Mouse (Mus musculus): ENCODE data around the gene Ctbp2. TPM values are rescaled to one million over a fixed set of nuclear protein-coding genes. Genes with fewer than 3 reads are reported as not detected.

Ctbp2 gene
- polyA plus RNA-seq, 1 experiment from 2014 or later, result 82.8 TPM

DNA sequence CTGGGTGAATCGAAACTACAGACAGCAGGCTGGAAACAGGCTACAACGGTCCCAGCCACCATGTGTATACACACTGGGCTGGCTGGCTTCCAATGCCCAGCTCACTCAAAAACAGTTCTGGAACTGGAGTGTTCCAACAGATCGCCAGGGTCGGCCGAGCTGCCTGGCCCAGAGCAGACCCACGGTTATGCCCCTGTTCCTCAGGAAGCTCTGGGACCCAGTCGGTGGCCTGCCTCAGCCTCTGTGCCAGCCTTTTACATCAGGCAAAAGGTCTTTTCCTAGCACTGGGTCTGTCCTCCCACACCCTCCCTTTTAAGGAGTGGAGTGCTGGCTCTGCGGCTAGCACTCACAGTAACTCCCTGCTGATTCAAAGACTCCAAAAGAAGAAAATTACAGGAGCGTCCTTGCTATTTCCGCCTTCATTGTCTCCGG is 35.3 kb downstream of the Ctbp2 start:
- in situ Hi-C loops (cut with MboI; ENCODE audit: low pct_unique_long_range_greater_than_20kb), result no loop called here
- no peak for DNase-seq (ENCODE audit: low read depth, low spot score)

GRCm38 (mm10) chr7:133088411-133088810 is 35.7 kb downstream of the Ctbp2 start:
- H3K27me3 ChIP-seq, result no peaks in the 10 kb centered on the region
- CTCF ChIA-PET, result no interaction called here
- TF ChIP-seq CTCF (IDR thresholded peaks at IDR 0.05), result no peak
- ATAC-seq (no peak), DNase-seq (ENCODE audit: low read depth, low spot score) (no peak)
- POLR2A ChIA-PET, result interaction anchor here (0.5 to 0.6 kb wide), 2 partner anchors 11 to 73 kb away, joined by 4 to 5 read pairs; no protein-coding TSS in a partner anchor
- in situ Hi-C loops (cut with MboI; ENCODE audit: low pct_unique_long_range_greater_than_20kb), result no loop called here

More for the DNA sequence above, 35.3 kb downstream of the Ctbp2 start:
- ATAC-seq, result peak; percentile 23
- no peak for TF ChIP-seq CTCF (IDR thresholded peaks at IDR 0.05)
- ChIA-PET CTCF (interaction anchor here (1.6 kb wide), 1 partner anchor 29 kb away, joined by 5 read pairs; no protein-coding TSS in a partner anchor), POLR2A (interaction anchor here (0.5 to 0.6 kb wide), 2 partner anchors 10 to 73 kb away, joined by 4 to 5 read pairs; no protein-coding TSS in a partner anchor)
- no peaks in the 10 kb centered on the region for H3K27me3 ChIP-seq

DNA sequence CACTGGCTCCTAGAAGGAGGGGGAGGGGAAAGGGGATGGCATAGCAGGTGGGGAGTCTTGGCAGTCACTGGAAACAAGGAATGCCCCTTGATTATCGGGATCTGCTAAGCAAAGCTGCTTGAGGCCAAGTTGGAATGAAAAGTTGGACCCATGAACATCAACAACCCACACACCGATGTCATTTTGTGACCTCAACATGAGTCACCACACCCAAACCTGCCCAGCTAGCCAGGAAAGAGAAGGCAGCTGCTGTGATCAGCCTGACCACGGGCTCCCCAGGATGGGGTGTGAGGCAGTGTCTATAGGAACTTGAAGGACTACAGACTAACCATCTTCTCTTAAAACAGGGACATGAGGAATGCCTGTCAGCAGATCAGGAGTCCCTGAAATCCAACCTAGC is 38.7 kb downstream of the Ctbp2 start:
- in situ Hi-C loops (cut with MboI; ENCODE audit: low pct_unique_long_range_greater_than_20kb), result no loop called here

DNA sequence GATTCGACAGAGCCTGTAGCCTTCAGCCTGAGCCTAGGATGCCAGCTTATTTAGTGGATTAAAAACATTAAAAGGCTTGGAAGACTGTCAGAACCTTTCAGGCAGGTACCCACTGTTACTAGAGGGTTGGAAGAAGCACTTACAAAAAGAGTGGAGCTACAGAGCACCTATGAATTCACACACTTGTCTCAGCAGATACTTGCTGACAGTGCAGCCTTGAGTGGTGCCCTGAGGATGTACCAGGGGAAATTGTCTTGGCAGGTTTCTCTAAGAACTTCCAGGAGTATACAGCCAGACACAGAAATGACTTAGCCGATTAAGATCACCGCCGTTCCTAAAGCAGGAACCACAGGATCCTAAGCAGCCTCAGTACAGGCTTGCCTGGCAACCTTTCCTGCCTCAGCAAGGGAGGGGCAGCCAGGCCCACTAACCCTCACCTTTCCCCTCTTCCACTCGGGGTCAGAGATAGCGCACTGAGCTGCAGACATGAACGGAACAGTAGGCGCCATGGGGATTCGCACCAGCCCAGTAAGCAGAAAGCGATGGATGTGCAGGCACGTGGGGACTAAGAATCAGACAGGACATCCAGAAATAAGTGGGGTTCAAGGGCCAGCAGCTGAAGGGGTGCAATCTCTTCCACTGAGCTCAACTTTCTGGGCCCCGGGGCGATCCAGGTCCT is 40.1 kb downstream of the Ctbp2 start:
- ATAC-seq, result no peak
- CTCF ChIA-PET, result no interaction called here
- TF ChIP-seq CTCF (IDR thresholded peaks at IDR 0.05), result no peak

More for the DNA sequence above, 38.7 kb downstream of the Ctbp2 start:
- POLR2A ChIA-PET, result no interaction called here
- no peak for DNase-seq (ENCODE audit: low read depth, low spot score)
- ATAC-seq, result no peak
- no peak for TF ChIP-seq CTCF (IDR thresholded peaks at IDR 0.05)
- H3K27me3 ChIP-seq, result no peaks in the 10 kb centered on the region
- CTCF ChIA-PET, result interaction anchor here (1.0 kb wide), 1 partner anchor 53 kb away, joined by 3 read pairs; no protein-coding TSS in a partner anchor

DNA sequence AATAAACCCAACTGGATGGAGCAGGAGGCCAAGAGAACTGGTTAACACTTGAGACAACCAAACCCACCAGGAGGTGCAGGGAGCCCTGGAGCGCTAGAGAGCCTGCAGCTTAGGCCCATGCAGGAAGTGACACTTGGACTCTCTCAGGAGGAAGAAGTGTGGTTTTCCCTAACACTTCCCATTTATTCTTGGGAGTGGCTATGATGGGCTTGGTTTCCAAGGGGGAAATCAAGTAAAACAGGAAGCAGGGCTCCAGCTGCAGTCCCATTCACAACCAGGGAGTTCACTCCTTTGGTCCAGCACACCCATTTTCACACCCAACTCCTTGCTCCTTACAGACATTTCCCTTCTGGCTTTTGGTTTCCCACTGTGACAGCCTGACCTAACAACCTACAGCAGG is 45.2 kb downstream of the Ctbp2 start:
- no peak for DNase-seq (ENCODE audit: low read depth, low spot score)
- POLR2A ChIA-PET, result interaction anchor here (0.6 kb wide), 2 partner anchors 22 to 37 kb away, joined by 4 read pairs; no protein-coding TSS in a partner anchor
- no peak for TF ChIP-seq CTCF (IDR thresholded peaks at IDR 0.05)
- no peaks in the 10 kb centered on the region for H3K27me3 ChIP-seq
- CTCF ChIA-PET, result interaction anchor here (0.9 to 1.5 kb wide), 2 partner anchors 8 to 11 kb away, joined by 3 to 5 read pairs; no protein-coding TSS in a partner anchor
- in situ Hi-C loops (cut with MboI; ENCODE audit: low pct_unique_long_range_greater_than_20kb), result no loop called here
- ATAC-seq, result no peak

More for the DNA sequence above, 40.1 kb downstream of the Ctbp2 start:
- no peaks in the 10 kb centered on the region for H3K27me3 ChIP-seq
- no peak for DNase-seq (ENCODE audit: low read depth, low spot score)
- POLR2A ChIA-PET, result no interaction called here
- in situ Hi-C loops (cut with MboI; ENCODE audit: low pct_unique_long_range_greater_than_20kb), result no loop called here

DNA sequence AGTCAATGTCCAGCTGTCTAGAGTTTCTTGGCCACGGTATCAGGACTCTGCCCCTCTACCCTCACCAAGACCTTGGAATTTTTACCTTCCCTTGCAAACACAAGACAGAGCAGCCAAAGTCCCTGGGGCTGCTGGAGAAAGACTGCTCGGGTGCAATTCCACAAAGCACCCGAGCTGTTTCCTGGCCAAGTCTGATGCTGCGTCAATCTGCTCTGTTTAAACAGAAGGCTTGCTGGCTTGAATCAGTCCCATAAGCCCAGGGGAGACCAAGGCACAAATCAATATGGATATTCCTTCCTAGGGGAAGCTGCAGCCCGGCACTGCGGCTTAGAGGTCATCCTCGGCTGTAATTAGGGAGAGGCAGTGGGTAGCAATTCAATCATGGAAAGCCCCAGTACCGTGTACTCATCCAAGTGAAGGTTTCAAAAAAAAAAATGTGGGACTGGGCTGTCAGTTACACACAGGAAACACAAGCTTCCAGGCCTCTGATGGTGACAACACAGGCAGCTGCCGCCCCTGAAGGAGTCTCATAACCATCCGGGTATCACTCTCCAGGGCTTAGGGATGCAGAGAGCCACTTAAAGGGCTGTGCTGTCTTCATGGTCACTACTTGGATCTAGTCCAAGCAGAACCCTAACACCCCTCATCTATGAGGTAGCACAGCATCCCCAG is 49.6 kb downstream of the Ctbp2 start:
- no peak for TF ChIP-seq CTCF (IDR thresholded peaks at IDR 0.05)
- ATAC-seq (no peak), DNase-seq (ENCODE audit: low read depth, low spot score) (no peak)
- ChIA-PET CTCF (interaction anchor here (1.0 to 1.3 kb wide), 2 partner anchors 12 to 13 kb away, joined by 3 read pairs; no protein-coding TSS in a partner anchor), POLR2A (no interaction called here)
- in situ Hi-C loops (cut with MboI; ENCODE audit: low pct_unique_long_range_greater_than_20kb), result no loop called here
- no peaks in the 10 kb centered on the region for H3K27me3 ChIP-seq

- TF ChIP-seq CTCF (IDR thresholded peaks at IDR 0.05), result no peak
- H3K27me3 ChIP-seq, result no peaks in the 10 kb centered on the region
- no peak for ATAC-seq
- in situ Hi-C loops (cut with MboI; ENCODE audit: low pct_unique_long_range_greater_than_20kb), result no loop called here
- CTCF ChIA-PET, result no interaction called here
- POLR2A ChIA-PET, result interaction anchor here (0.8 to 1.4 kb wide), 2 partner anchors 40 to 46 kb away, joined by 3 to 4 read pairs; no protein-coding TSS in a partner anchor
- DNase-seq (ENCODE audit: low read depth, low spot score), result no peak
These were observed 51.0 kb downstream of the Ctbp2 start for GRCm38 (mm10) chr7:133073147-133073651.

GRCm38 (mm10) chr7:133072535-133072934 is 51.6 kb downstream of the Ctbp2 start:
- DNase-seq (ENCODE audit: low read depth, low spot score), result peak; percentile 65
- in situ Hi-C loops (cut with MboI; ENCODE audit: low pct_unique_long_range_greater_than_20kb), result no loop called here
- ChIA-PET CTCF (interaction anchor here (0.8 to 1.1 kb wide), 2 partner anchors 9 to 48 kb away, joined by 3 to 4 read pairs; no protein-coding TSS in a partner anchor), POLR2A (interaction anchor here (0.6 to 1.4 kb wide), 4 partner anchors 40 to 58 kb away, joined by 3 to 5 read pairs (median 4); no protein-coding TSS in a partner anchor)
- no peak for ATAC-seq
- TF ChIP-seq CTCF (IDR thresholded peaks at IDR 0.05), result no peak
- no peaks in the 10 kb centered on the region for H3K27me3 ChIP-seq

DNA sequence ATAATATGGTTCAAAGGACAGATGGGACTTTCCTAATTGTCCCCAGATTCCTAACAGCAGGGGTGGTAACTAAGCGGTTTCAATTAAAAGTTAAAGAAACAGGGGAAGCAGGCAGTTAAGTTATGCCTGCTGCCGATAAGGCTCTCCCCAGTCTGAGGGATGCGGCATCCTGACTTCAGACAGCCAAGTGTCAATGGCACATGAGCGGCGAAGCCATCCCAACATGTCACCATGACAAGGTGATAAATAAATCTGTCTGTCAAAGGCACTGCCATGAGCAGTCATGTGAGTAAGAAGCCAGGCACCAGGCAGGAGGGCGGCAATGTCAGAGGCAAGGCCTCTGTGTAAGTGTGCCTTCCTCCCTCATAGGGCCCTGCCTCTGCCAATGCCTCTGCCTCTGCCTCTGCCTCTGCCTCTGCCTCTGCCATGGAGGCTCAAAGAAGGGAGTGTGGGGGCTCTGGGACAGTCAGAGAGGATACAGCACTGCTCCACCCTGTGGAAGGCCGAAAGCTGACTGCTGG is 56.8 kb downstream of the Ctbp2 start:
- no peaks in the 10 kb centered on the region for H3K27me3 ChIP-seq
- no peak for DNase-seq (ENCODE audit: low read depth, low spot score)
- POLR2A ChIA-PET, result no interaction called here
- CTCF ChIA-PET, result interaction anchor here (1.1 to 1.2 kb wide), 2 partner anchors 19 to 61 kb away, joined by 3 read pairs; no protein-coding TSS in a partner anchor
- in situ Hi-C loops (cut with MboI; ENCODE audit: low pct_unique_long_range_greater_than_20kb), result no loop called here
- ATAC-seq, result no peak
- no peak for TF ChIP-seq CTCF (IDR thresholded peaks at IDR 0.05)

GRCm38 (mm10) chr7:133066776-133067175 is 57.4 kb downstream of the Ctbp2 start:
- in situ Hi-C loops (cut with MboI; ENCODE audit: low pct_unique_long_range_greater_than_20kb), result no loop called here

More at GRCm38 (mm10) chr7:133066776-133067175, 57.4 kb downstream of the Ctbp2 start:
- ATAC-seq (no peak), DNase-seq (ENCODE audit: low read depth, low spot score) (no peak)
- ChIA-PET POLR2A (no interaction called here), CTCF (no interaction called here)
- no peaks in the 10 kb centered on the region for H3K27me3 ChIP-seq
- no peak for TF ChIP-seq CTCF (IDR thresholded peaks at IDR 0.05)

Data from Patski (cell line).